ENCODE assay signal across 38 mouse cellular contexts in the genomic region with DNA sequence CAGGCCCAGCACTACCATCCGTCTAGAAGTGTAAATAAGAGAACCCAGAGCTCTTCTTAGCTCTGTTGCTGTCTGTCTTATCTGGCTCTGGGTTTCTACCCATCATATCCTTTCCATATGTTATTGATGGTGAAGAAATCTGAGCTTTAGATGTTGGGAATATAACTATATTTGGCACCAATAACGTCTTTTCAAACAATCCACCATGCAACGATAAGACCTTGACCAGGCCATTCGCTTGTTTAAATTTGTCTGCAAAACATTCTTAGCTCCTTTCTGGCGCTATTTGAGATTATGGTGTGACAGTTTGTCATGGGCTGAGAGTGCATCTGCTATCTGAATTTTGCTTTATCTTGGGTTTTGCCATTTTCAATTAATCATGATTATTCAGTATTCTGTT. TPM values are rescaled to one million over a fixed set of nuclear protein-coding genes. Genes with fewer than 3 reads are reported as not detected.
"Had no signal": no experiment of that assay in that cellular context is flagged by ENCODE, and none has a peak within 500 bp of the region (broad histone marks: within the 10 kb centered on the region; RNA-seq: fewer than 3 reads in every experiment).

No protein-coding gene starts in this region.

- H3K27me3 ChIP-seq: embryonic facial prominence, embryonic 12.5 days; embryonic facial prominence, embryonic 13.5 days; embryonic facial prominence, embryonic 15.5 days; forebrain, embryonic 12.5 days; forebrain, embryonic 13.5 days; forebrain, embryonic 15.5 days had no signal

- ATAC-seq: forebrain, embryonic 13.5 days; forebrain, embryonic 14.5 days; forebrain, embryonic 15.5 days; forebrain, embryonic 16.5 days; forebrain, postnatal 0 days had no signal

- H3K9ac ChIP-seq: embryonic facial prominence, embryonic 12.5 days; embryonic facial prominence, embryonic 13.5 days; embryonic facial prominence, embryonic 15.5 days; forebrain, embryonic 12.5 days; forebrain, embryonic 13.5 days; forebrain, embryonic 15.5 days; forebrain, postnatal 0 days had no signal

- H3K27ac ChIP-seq: embryonic facial prominence, embryonic 10.5 days; embryonic facial prominence, embryonic 12.5 days; embryonic facial prominence, embryonic 13.5 days; embryonic facial prominence, embryonic 15.5 days; forebrain, embryonic 10.5 days; forebrain, embryonic 12.5 days; forebrain, embryonic 13.5 days; forebrain, embryonic 15.5 days; gastrocnemius, adult 2 months; heart, adult 2 months had no signal

- H3K9me3 ChIP-seq: embryonic facial prominence, embryonic 10.5 days; embryonic facial prominence, embryonic 12.5 days; embryonic facial prominence, embryonic 13.5 days; embryonic facial prominence, embryonic 15.5 days; forebrain, embryonic 10.5 days; forebrain, embryonic 12.5 days; forebrain, embryonic 13.5 days; forebrain, embryonic 15.5 days had no signal

- H3K36me3 ChIP-seq: embryonic facial prominence, embryonic 10.5 days; embryonic facial prominence, embryonic 12.5 days; embryonic facial prominence, embryonic 13.5 days; embryonic facial prominence, embryonic 15.5 days; forebrain, embryonic 10.5 days; forebrain, embryonic 12.5 days; forebrain, embryonic 15.5 days had no signal

- DNase-seq: cerebellum, adult 2 months; cerebellum, adult 8-10 months; cerebellum, adult 9-10 months; cerebellum, adult 9-11 months; cerebellum, postnatal 10 days; cerebellum, postnatal 14 days; cerebellum, postnatal 25 days; cerebellum, postnatal 36 days; embryo, embryonic 11 days; forebrain, postnatal 0 days; gastrocnemius, adult 2 months; gastrocnemius, postnatal 10 days; gastrocnemius, postnatal 14 days; gastrocnemius, postnatal 25 days; gastrocnemius, postnatal 36 days; heart, adult 2 months had no signal

- H3K4me2 ChIP-seq: embryonic facial prominence, embryonic 12.5 days; embryonic facial prominence, embryonic 13.5 days; embryonic facial prominence, embryonic 15.5 days; forebrain, embryonic 12.5 days; forebrain, embryonic 13.5 days; forebrain, embryonic 15.5 days had no signal

- H3K4me1 ChIP-seq: embryonic facial prominence, embryonic 12.5 days; embryonic facial prominence, embryonic 13.5 days; embryonic facial prominence, embryonic 15.5 days; forebrain, embryonic 12.5 days; forebrain, embryonic 13.5 days; forebrain, embryonic 15.5 days had no signal

- H3K4me3 ChIP-seq: embryonic facial prominence, embryonic 10.5 days; embryonic facial prominence, embryonic 12.5 days; embryonic facial prominence, embryonic 13.5 days; embryonic facial prominence, embryonic 15.5 days; erythroblast, embryonic 14.5 days; forebrain, embryonic 10.5 days; forebrain, embryonic 12.5 days; forebrain, embryonic 13.5 days; forebrain, embryonic 15.5 days; gastrocnemius, adult 2 months; heart, adult 2 months had no signal

RNA-seq across cellular contexts. Expression of gene Pabpc6, which starts 10.9 kb away (rescaled TPM):
- total RNA-seq: common myeloid progenitor, adult 5-6 weeks; forebrain, postnatal 0 days; gastrocnemius, adult 18-20 months; gastrocnemius, adult 2 months; gastrocnemius, adult 8-10 months; gastrocnemius, postnatal 10 days; gastrocnemius, postnatal 14 days; gastrocnemius, postnatal 25 days; gastrocnemius, postnatal 36 days; gastrocnemius, postnatal 4 days; granulocyte monocyte progenitor cell, adult 5-6 weeks; heart, adult 2 months; heart, adult 8-10 months had no signal
- polyA plus RNA-seq: cerebellum, adult 2 months; cortical plate, adult 2 months; embryonic facial prominence, embryonic 10.5 days; embryonic facial prominence, embryonic 11.5 days; embryonic facial prominence, embryonic 12.5 days; embryonic facial prominence, embryonic 13.5 days; embryonic facial prominence, embryonic 14.5 days; embryonic facial prominence, embryonic 15.5 days; erythroblast, embryonic 14.5 days; forebrain, embryonic 10.5 days; forebrain, embryonic 11.5 days; forebrain, embryonic 12.5 days; forebrain, embryonic 13.5 days; forebrain, embryonic 14.5 days; forebrain, embryonic 15.5 days; forebrain, embryonic 16.5 days; forebrain, postnatal 0 days; frontal cortex, adult 2 months; heart, adult 2 months had no signal
